Mouse (Mus musculus): ENCODE results near the gene Lrmda.

Gene Lrmda

DNA sequence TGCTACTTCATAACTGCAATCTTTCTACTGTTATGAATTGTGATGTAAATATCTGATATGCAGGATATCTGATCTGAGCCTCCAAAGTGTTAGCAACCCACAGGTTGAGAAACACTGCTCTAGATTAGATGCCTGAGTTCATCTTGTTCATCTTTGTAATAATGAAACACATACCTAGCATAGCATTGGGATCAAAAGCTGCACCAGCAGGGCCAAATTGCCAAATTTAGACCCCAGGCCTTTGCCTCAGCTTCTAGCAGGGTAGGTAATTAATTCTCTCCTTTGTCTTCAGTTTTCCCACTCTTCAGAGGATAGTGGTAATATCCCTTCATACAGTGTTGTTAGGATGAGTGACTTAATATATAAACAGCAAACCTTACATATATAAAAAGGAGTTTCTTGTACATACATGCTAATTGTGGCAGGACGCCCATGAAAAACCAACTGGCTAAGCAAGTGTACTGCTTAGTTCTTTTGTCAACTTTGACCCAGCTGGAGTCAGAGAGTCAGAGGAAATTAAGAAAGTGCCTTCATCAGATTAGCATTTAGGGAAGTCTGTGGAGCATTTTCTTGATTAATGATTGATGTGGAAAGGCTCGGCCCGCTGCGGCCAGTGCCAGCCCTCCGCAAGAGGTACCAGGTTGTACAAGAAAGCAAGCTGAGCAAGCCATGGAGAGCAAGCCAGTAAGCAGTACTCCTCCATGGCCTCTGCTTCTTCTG lies 315.7 kb downstream of the Lrmda start:
- no peak for DNase-seq

DNA sequence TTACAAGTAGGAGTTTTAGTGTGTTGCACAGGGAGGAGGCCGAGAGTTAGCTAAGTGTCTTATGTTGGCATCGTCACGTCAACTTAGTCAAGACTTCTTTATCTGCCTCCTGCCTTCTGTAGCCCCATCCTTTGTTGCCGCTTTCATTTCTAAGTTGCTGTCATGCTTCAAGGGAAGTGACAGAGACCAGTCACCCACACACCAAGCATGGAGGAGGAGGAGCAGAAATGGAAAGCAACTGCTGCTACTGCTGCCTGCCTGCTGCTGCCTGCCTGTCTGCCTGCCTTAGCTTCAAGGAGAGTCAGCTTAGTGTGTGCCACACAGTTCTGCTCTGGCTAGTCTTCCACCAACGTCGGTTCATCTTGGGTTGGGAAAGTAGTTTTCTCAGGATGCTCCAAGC lies 319.7 kb downstream of the Lrmda start:
- DNase-seq, result no peak

DNA sequence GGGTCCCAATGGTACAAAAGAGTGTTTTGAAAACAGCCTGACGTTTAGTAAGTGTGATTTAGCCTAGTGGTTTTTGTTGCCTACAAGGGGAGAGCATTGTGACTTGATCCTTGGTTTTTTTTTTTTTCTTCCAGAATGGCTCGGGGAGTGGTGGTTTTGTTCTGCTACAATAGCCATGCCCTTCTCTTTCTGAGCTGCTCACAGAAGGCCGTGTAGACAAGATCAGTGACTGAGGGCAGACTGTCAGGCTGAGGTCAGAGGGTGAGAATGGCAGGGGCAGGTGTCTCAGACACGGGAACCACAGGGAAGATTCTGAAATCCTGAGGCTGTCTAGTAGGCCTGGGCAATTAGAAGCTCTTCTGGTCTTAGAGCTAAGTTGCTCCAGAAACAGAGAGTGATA lies 323.8 kb downstream of the Lrmda start:
- DNase-seq, result no peak

DNA sequence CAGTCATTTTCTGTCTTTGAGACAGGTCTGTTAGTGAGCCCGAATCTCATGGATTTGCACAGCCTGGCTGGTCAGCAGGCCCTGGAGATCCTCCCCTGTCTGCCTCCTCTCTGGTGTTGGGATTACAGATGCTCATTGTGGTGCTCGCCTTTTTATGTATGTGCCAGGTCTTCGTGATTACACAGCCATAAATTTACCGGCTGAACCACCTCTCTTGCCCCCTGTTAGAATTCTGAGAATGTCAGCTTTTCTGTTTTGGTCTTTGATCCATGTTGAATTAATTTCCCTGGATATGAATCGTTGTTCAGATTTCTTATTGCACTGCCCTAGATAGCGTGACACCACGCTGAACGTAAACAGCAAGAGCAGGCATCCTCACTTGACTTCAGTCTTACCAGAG lies 325.7 kb downstream of the Lrmda start:
- DNase-seq, result no peak

DNA sequence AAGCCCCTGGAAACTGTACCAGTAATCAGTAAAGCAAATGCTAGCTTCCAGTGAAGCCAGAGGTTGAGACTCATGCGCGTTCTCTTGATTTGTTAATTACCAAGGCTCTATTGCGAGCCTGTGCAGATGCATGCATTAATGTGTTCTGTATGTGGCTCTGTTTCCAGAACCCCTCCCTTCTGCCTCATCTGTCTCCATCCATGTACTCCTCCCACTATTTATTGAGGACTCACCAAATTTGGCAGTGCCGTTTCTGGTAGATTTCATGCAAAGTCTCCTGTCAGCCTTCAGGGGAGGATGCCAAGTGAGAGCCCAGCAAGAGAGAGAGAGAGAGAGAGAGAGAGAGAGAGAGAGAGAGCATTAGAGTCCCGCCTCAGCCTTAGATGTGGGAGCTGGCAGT lies 334.1 kb downstream of the Lrmda start:
- DNase-seq, result no peak

DNA sequence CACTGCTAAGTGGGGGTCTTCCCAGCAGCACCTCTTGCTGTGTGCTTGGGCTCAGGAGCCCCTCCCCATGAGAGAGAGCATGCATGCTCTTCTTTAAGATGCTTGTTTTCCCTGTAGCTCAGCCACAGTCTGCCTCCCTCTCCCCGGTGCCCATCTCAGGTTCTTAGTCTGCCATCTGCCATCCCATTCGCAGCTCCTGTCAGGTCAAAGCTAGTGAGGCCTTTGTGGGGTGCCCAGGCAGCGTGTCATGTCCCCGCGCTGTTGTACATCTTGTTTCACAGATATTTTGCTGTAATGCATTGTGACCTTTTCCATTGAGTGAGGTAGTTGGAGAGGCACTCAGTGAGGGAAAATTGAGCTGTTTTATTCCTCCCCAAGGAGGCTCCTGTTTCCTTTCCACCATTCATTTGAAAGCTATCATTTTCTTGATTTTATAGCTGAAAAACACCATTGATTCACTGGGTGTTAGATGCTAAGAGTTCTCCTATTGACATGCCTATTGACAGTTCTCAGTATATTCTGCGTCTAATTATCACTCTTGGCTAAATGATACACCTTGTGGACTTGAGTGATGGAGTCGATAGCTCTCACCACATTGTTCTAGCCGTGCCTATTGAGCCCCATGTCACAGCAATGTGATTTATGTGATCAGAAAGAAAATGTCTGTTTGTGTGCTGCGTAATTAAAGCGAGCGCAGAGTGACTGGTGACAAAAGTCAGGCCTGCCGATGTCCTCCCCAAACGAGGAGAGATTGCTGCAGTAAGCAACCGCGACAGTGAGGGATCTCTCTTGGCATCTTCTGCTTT lies 335.5 kb downstream of the Lrmda start:
- DNase-seq, result peak in 1 of 2 experiments; percentile 9

DNA sequence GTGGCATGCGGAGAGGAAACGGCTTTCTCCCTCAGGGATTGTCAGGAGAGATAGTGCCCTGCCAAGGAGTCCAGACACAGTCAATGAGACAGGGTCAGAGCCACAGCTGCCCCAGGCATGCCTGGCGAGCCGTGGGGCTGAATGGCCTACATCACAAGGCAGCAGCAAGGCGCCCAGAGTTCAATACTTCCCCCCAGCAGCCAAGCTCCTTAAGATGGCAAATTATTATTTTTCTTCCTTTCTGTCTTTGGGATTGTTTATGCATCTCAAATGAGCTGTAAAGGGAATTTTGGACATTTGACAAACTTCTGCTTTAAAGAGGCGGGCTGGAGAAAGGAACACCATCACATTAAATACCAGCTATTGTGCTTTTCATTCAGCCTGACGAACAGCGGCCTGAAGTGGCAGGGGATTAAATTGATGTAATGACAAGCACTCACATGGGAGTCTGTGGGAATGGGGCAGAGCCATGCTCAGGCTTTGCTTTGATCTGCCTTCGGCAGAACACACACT lies 338.5 kb downstream of the Lrmda start:
- peak in 1 of 2 experiments; percentile 6 for DNase-seq

DNA sequence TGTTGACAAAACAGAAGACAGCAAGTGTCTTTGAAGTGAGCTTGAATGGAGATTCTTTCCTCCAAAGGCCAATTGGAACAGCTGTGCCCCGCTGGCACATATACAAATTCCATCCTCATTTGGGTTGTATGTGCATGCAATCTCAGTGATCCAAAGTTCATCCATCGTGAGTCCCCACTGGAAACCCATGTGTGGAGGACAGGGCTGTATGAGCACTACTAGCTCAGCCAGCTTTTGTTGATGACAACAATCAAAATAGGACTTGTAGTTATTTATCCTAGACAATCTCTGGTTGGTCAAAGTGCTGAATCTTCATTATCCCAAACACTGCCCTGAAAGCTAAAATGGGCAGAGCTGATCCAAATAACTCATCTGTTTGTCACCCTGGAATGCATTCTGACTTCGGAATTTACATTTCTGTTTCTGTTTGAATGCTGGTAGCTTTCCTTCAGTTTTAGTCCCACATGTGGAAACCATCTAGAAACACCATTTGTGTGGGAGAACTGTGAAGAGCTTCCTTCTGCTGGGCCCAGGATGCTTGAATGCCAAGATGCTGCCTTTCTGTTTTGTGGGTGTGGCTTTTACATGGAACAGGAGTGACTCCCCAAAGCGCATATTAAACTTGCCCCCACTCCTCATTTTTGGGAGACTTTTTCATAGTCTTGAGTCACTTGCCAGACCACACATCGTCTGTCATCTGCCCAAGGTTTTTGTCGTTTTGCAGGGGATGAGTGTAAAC lies 344.7 kb downstream of the Lrmda start:
- DNase-seq, result no peak

DNA sequence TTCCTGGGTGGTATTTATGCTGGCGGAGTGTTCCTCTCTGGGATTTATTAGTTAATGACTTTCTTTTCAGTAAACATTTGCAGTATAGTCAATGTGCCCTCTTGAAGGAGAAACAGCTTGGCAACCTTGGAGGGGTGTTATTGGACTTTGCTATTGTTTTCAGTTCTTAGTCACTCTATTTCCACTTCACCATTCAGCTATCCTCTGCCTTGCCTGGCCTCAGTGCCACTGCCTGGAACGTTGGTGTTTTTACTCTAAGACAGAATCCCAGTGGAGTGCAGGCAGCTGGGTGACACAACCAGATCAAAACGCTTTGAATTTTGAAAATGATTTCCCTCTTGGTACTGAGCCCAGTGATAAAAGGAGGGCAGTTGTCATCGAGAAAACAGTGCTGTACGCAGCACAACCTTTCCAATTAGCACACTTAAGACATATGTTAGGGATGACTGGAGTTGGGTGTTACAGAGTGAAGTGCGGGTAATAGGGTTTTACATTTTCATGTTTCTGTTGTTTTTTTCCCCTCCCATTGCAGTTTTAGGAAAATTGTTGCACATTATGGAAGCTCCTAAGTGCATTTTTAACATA lies 345.4 kb downstream of the Lrmda start:
- no peak for DNase-seq

DNA sequence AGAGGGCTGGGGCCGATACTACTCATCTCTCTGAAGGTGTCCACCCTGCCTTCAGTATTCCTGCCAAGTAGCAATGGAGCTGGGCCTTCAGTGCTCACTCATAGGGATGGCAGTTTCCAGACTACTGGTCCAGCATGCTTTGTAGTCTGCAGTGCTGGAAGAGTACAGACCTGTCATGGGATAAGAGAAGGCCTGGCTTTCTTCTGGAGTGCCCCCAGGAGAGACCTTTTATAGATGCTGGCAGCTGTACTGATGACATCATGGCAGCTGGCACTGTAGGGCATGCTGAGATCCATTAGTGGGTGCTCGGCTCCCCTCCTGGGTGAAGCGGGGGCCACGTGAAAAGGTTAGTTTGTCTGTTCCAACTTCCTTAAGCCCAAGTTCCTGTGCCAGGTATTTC lies 348.1 kb downstream of the Lrmda start:
- no peak for DNase-seq

DNA sequence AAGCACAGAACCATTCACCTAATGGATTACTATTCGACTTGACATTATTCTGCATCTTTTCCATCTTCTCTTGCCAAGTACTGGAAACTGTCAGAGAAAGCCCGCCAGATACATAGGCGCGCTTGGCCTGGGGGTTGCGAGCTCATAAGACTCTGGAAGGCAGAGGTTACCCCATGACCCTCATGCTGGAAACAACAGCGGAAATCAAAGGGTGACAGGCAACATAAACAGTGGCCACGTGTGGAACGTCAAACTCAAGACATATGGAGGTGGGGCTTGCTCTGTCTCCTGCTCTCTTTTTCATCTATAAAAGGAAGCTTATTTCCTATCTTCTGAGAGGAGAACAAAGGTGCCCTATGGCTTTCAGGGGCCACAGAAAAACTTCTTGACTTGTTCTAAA lies 351.6 kb downstream of the Lrmda start:
- no peak for DNase-seq

DNA sequence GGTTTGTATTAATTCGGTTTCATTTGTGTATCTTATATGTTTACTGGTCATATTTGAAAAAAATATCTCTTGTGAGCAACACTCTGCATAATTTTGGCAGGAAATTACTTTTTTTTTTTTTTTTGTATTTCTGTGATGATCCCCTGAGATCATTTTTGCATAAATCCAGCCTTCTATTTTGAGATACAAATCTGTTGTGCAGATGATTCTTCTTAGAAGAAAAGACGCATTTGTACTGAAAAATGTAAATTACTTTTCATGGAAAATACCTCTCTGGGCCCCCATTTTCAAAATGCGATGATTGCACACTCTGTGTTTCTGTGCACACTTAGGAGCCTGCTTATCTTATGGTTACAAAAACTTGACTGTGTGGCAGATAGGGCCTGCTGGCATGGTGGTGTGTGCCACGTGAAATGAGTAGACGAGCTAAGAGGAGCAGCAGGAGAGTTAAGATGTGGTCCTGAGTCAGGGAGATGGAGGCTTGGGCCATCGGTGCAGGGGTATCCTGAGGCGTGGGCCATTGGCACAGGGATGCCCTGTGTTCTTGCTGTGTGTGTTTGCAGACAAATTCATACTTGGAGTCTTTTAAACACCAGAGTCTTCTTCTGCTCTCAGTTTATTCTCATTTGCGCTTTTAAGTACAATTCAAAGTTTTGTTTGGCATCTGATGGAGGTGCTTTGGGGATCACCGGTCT lies 353.3 kb downstream of the Lrmda start:
- DNase-seq, result no peak

DNA sequence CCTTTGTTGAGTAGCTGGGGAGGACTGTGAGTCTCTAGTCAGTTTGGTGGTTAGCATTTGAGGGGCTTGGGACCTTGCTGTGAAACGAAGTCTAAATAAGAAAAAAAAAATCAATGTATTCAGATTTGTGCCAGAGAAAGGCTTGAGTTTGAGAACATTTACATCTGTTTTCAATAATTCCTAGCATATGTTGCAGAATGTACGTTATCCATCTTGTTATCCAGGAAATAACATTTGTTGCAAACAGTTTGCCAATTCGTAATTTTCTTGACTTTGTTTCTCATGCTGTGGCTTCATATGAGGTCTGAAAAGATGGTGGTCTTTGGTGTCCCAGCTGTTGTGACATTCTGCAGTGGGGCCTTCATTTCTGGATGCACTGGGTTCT lies 353.8 kb downstream of the Lrmda start:
- DNase-seq, result no peak

DNA sequence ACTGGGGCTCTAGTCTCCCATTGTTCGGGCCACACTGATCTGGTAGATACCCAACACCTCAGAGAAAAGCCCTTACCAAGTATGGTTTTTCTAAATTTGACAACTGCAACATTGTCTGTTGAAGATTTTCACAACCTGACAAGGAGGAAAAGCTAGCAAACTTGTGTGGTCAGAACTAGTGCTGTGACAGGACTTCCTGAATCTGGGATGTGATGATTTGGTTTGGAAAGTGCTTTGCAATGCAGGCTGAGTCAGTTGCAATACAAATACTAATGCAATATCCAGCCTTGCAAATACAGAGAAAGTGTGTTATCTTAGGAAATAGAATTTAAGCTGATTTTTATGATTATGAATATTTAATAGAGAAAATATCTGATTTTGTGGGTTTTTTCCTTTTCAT lies 357.6 kb downstream of the Lrmda start:
- no peak for DNase-seq

DNA sequence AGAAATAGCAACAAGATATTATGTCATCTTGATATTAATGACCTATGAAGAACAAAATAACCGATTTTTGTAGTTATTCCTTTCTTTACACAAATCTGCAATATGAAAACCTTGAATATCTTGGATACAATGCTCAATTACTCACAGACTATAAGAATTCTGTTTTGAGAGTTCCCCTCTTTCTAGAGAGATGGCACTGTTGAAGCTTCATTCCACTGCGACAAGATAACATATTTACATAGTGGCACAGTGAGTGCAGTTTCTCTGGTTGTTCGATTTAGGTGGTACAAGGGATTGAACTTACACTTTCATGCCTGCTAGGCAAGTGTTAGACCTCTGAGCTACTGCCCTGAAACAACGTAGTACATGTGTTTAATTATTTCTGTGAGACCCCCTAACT lies 362.6 kb downstream of the Lrmda start:
- no peak for DNase-seq

DNA sequence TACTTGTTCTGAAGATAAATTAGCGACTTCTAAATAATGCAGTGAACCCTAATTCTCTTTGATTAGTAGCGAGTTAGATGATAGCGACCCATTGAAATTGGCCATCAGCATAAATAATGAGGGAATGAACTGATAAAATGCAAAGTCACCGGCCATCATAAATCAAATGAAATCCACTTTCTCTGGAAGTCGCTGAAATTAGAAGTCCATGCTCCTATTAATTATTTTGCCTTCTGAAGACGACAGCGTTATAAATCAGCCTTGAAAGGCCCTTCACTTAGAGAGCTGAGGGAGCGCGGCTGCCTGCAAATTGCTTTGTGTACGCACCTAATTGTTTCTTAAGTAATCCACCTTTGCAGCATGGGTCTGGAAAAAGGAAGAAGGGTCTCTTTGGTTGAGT lies 374.1 kb downstream of the Lrmda start:
- no peak for DNase-seq

DNA sequence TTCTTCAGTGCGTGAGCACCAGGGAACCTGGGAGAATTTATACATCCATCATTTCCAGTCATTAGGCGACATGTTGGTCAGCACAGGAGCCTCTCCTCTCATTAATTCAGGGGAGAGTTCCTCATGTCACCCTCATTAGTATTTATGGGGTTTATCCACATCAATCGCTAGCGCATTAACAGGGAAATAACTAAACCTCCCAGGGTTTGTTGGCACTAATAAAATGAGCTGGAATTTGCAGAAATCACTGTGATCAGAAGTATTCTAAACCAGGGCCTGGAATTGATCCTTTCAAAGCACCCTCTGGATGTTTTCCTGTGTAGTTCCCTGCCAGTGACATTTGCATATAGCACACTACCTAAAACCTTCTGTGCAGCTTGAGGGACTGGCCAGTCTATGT lies 382.9 kb downstream of the Lrmda start:
- DNase-seq, result no peak

DNA sequence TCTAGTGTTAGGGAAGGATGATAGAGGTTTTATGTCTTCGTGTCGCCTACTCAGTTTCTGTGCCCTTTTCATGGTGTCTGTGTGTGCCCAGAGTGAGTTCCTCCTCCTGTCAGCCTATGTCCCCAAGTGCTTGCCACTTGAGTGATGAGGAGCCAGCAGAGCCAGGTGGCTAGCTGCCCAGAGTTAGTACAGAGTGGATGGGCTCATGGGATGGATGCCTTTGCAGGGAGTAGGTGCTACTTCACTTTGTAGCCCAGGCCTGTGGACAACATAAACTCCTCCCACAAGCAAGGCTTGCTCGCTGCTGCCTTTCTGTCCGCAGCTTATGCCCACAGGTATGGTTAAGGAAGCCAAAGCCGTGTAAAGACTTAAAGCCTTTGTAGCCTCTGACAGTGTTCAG lies 387.1 kb downstream of the Lrmda start:
- DNase-seq, result no peak

DNA sequence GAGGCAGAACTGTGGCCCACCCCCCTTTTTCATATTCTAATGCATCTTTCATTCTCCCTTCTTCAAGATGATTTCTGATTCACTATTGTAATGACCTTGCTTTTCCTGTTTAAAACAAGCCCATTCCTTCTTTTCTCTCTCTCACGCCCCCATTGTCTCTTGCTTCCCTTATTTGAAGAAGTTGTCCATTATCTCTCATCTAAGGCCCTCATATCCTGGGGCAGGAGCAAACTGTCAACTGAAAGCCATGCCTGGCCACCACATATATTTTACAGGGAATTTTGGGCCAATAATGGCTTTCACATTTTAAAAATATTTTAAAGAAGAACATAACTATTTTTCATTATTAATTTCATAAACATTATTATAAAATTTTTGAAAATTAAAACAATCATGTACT lies 391.3 kb downstream of the Lrmda start:
- DNase-seq, result no peak

DNA sequence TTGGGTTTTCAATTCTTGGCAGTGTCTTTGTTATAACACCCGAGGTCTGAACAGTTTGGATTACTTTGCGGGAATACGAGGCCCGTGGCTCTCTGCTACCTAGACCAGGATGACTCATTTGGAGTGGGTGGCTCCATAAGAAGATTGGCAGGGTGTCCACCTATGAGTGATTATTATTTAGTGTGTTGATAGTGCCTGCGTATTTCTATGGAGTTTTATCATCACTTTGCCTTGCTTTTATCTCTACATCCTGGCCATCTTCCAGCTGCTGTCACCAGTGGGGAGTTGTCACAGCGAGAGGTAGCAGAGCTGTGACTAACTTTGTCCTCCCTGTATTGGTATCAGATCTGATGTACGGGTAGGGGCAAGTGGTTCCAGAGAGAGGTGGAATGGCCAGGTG lies 393.7 kb downstream of the Lrmda start:
- DNase-seq, result no peak

DNA sequence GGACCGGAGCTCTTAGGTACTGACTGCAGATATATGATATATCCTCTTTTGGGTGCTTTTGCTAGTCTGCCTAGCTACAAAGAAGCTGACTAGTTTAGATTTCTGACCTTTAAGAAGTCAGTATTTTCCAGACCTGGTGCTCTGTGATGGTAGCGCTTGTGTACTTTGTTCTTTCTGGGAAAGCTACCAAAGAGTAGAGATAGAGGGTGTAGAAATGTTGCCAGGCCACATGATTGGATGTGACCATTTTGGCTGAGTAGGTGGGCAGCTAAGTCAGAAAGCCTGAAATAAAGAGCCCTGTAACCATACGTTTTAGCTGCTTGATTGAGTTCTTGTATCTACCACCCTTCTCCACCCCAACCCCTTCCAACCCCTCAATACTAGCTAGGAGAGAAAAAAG lies 398.2 kb downstream of the Lrmda start:
- DNase-seq, result no peak

DNA sequence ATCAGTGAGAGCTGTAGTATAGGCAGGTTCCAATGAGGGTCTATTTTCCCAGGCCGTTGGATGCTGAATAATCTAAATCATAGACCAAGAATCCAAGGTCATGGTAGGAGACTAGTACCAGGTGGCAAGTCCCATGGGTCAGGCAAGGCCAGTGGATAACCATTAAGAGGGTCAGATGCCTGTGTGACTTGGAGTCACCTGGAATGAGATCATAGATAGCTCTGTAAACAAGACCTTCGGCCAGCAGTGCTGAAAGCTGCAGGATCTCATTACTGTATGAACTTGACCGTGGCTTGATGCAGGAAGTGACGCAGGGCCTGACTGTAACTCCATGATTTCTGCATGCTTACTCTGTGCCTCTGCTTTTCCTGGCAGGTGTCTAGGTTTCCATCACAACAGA lies 402.2 kb downstream of the Lrmda start:
- no peak for DNase-seq

All from cerebellum, postnatal 25 days (tissue).